In genomic region chr5:86118457-86119094, GRCm38 (mm10) we compare ENCODE assay signal across 23 mouse cellular contexts. TPM values are rescaled to one million over a fixed set of nuclear protein-coding genes. Genes with fewer than 3 reads are reported as not detected.
DNase-seq lines count a peak whose midpoint lies in the region; ATAC-seq lines count a peak whose summit lies in the region.
"Had no signal": no experiment of that assay in that cellular context is flagged by ENCODE, and none has a peak within 500 bp of the region (broad histone marks: within the 10 kb centered on the region; RNA-seq: fewer than 3 reads in every experiment).

No protein-coding gene starts in this region.

- ATAC-seq in CD4-positive, CD25-positive, alpha-beta regulatory T cell, adult 4 months = peak; percentile 82
- ATAC-seq in granulocyte monocyte progenitor cell, adult 5-6 weeks (replicated peaks; ENCODE audit: poor library complexity, severe bottlenecking) = peak; percentile 50
- ATAC-seq in megakaryocyte progenitor cell, adult 5-6 weeks (replicated peaks; ENCODE audit: poor library complexity) = peak; percentile 52; the same call in 1 of the 2 replicates
- ATAC-seq in midbrain, embryonic 14.5 days (ENCODE audit: low FRiP score, low TSS enrichment) = no peak
- ATAC-seq: forebrain, embryonic 14.5 days; liver, embryonic 12.5 days; midbrain, embryonic 16.5 days; Patski had no signal

- H3K36me3 ChIP-seq in midbrain, embryonic 14.5 days (ENCODE audit: control insufficient read depth, insufficient read depth, low read length) = peaks cover 41% of the 10 kb centered on the region

- WGBS in midbrain, embryonic 14.5 days = 93% methylated on average over 9 of the region's 9 CpGs

- no peaks in the 10 kb centered on the region for H3K4me1 ChIP-seq in midbrain, embryonic 14.5 days (ENCODE audit: control insufficient read depth, insufficient read depth, low read length)
- H3K4me1 ChIP-seq: embryonic facial prominence, embryonic 12.5 days; liver, embryonic 12.5 days had no signal

- no peaks in the 10 kb centered on the region for H3K27me3 ChIP-seq in midbrain, embryonic 14.5 days (ENCODE audit: control insufficient read depth, insufficient read depth, low read length)
- H3K27me3 ChIP-seq: embryonic facial prominence, embryonic 12.5 days; liver, embryonic 12.5 days; Patski had no signal

- H3K9me3 ChIP-seq in midbrain, embryonic 14.5 days (ENCODE audit: control insufficient read depth, low read length) = no peaks in the 10 kb centered on the region
- H3K9me3 ChIP-seq: embryonic facial prominence, embryonic 12.5 days; liver, embryonic 12.5 days had no signal

- no peak overlapping the region for H3K4me2 ChIP-seq in midbrain, embryonic 14.5 days (ENCODE audit: low read length)
- H3K4me2 ChIP-seq: embryonic facial prominence, embryonic 12.5 days; liver, embryonic 12.5 days; lung, embryonic 14.5 days had no signal

- no peak overlapping the region for H3K9ac ChIP-seq in midbrain, embryonic 14.5 days (replicated peaks; ENCODE audit: low read length)
- H3K9ac ChIP-seq: embryonic facial prominence, embryonic 12.5 days; liver, embryonic 12.5 days; lung, embryonic 14.5 days had no signal

- no peak overlapping the region for H3K4me3 ChIP-seq in midbrain, embryonic 14.5 days (replicated peaks; ENCODE audit: low read depth, low read length)
- H3K4me3 ChIP-seq: embryonic facial prominence, embryonic 12.5 days; erythroblast, embryonic 14.5 days; liver, embryonic 12.5 days had no signal

- H3K27ac ChIP-seq in midbrain, embryonic 14.5 days (replicated peaks; ENCODE audit: low read depth, low read length) = no peak overlapping the region
- H3K27ac ChIP-seq: embryonic facial prominence, embryonic 12.5 days; liver, embryonic 12.5 days had no signal

- peak; percentile 45 for DNase-seq in A20 (ENCODE audit: low read depth, low spot score)
- no peak for DNase-seq in midbrain, embryonic 14.5 days
- no peak for DNase-seq in layer of hippocampus, postnatal 25 days (ENCODE audit: extremely low spot score in 1 of 2, low spot score in 1 of 2)
- no peak for DNase-seq in urinary bladder, adult 18-20 months (ENCODE audit: low spot score in 2 of 2)
- DNase-seq in thymus, postnatal 14 days = no peak
- DNase-seq: cerebellum, adult 8-10 months; gastrocnemius, postnatal 25 days; kidney, postnatal 36 days; layer of hippocampus, adult 9-11 months; lung, embryonic 14.5 days; lung, postnatal 36 days; right cerebral cortex, postnatal 4 days; thymus, postnatal 4 days had no signal

RNA-seq across cellular contexts. Expression of gene Stap1, which starts 47.0 kb away (rescaled TPM):
- 100 to 1,000 TPM in 1 of 2 experiments, 10 to 100 TPM in 1; 75.6 to 103 TPM for polyA plus RNA-seq in CD4-positive, CD25-positive, alpha-beta regulatory T cell, adult 4 months (2017; shearing (Covaris generic))
- 23.6 and 25.4 TPM in 2 replicates for total RNA-seq in granulocyte monocyte progenitor cell, adult 5-6 weeks (2014; fragmentation: Nextera tagmentation)
- total RNA-seq in granulocyte monocyte progenitor cell, adult 5-6 weeks (2017) = 43.1 and 63.2 TPM in 2 replicates
- total RNA-seq in megakaryocyte progenitor cell, adult 5-6 weeks (2015) = 67.8 and 69.1 TPM in 2 replicates
- 27.0 and 58.6 TPM in 2 replicates for total RNA-seq in megakaryocyte progenitor cell, adult 5-6 weeks (2017)
- 0.32 and 0.51 TPM in 2 replicates for polyA plus RNA-seq in midbrain, embryonic 14.5 days (2014; fragmentation: Nextera tagmentation; extraction: Ambion mirVana)
- total RNA-seq in layer of hippocampus, postnatal 25 days (2021) = not detected
- total RNA-seq: left cerebral cortex, adult 8-10 months had no signal
- polyA plus RNA-seq: erythroblast, embryonic 14.5 days; Patski had no signal

RNA-seq across cellular contexts. Expression of gene Cenpc1, which starts 53.2 kb away (rescaled TPM):
- polyA plus RNA-seq in CD4-positive, CD25-positive, alpha-beta regulatory T cell, adult 4 months (2017; shearing (Covaris generic)) = 10 to 100 TPM; 23.1 to 32.2 TPM
- 26.7 and 28.7 TPM in 2 replicates for total RNA-seq in granulocyte monocyte progenitor cell, adult 5-6 weeks (2014; fragmentation: Nextera tagmentation)
- total RNA-seq in granulocyte monocyte progenitor cell, adult 5-6 weeks (2017) = 43.5 and 46.1 TPM in 2 replicates
- 47.2 and 55.1 TPM in 2 replicates for total RNA-seq in megakaryocyte progenitor cell, adult 5-6 weeks (2015)
- total RNA-seq in megakaryocyte progenitor cell, adult 5-6 weeks (2017) = 39.5 and 50.5 TPM in 2 replicates
- polyA plus RNA-seq in midbrain, embryonic 14.5 days (2014; fragmentation: Nextera tagmentation; extraction: Ambion mirVana) = 31.5 and 39.9 TPM in 2 replicates
- total RNA-seq in layer of hippocampus, postnatal 25 days (2021) = 10 to 100 TPM; 20.7 to 22.2 TPM

RNA-seq across cellular contexts. Expression of gene Uba6, which starts 54.0 kb away (rescaled TPM):
- polyA plus RNA-seq in CD4-positive, CD25-positive, alpha-beta regulatory T cell, adult 4 months (2017; shearing (Covaris generic)) = 10 to 100 TPM; 15.5 to 17.9 TPM
- 14.7 and 24.4 TPM in 2 replicates for total RNA-seq in granulocyte monocyte progenitor cell, adult 5-6 weeks (2014; fragmentation: Nextera tagmentation)
- 16.1 and 21.5 TPM in 2 replicates for total RNA-seq in granulocyte monocyte progenitor cell, adult 5-6 weeks (2017)
- 25.9 and 31.5 TPM in 2 replicates for total RNA-seq in megakaryocyte progenitor cell, adult 5-6 weeks (2015)
- 16.2 and 21.2 TPM in 2 replicates for total RNA-seq in megakaryocyte progenitor cell, adult 5-6 weeks (2017)
- polyA plus RNA-seq in midbrain, embryonic 14.5 days (2014; fragmentation: Nextera tagmentation; extraction: Ambion mirVana) = 17.1 and 20.2 TPM in 2 replicates
- total RNA-seq in layer of hippocampus, postnatal 25 days (2021) = 10 to 100 TPM; 18.0 to 20.8 TPM

Comparison
In these comparisons a context has a peak if more than half of its experiments do, and no peak if none do; other contexts are left out.
1. RNA of gene Stap1, which starts 47.0 kb away (total RNA-seq): 27.0 to 69.1 TPM in megakaryocyte progenitor cell, adult 5-6 weeks and 23.6 to 63.2 TPM in granulocyte monocyte progenitor cell, adult 5-6 weeks; not detected in layer of hippocampus, postnatal 25 days; every median in the first group is over 10 times any median in the second.